Mouse (Mus musculus): ENCODE data around the gene Rundc1. TPM values are rescaled to one million over a fixed set of nuclear protein-coding genes. Genes with fewer than 3 reads are reported as not detected.
"Not testable (repeated sequence)": the region's sequence is repeated elsewhere in the genome, so short reads cannot be mapped to it uniquely, and the experiment has no call there.

Rundc1 gene
- 19.6 and 20.9 TPM in 2 replicates for total RNA-seq (2021)
- long read RNA-seq, experiment 1, transcript Rundc1-201 (5 exons, 3,223 nt): major isoform, 37 of 49 reads
- long read RNA-seq, experiment 1, partial matches to known transcripts: 2 of 49 reads
- long read RNA-seq, experiment 1, other reads (novel, unspliced or antisense): 10 of 49 reads
- long read RNA-seq, experiment 2, transcript Rundc1-201 (5 exons, 3,223 nt): major isoform, 27 of 35 reads
- long read RNA-seq, experiment 2, partial matches to known transcripts: 0 of 35 reads
- long read RNA-seq, experiment 2, other reads (novel, unspliced or antisense): 8 of 35 reads

- DNase-seq: peak; percentile 100
Observed at GRCm38 (mm10) chr11:101424925-101425813, at the start of gene Rundc1, which contains the start of gene Ptges3l. TSS of gene Rundc1 (plus strand) at chr11:101425085. TSS of gene Ptges3l (minus strand) at chr11:101425333.

- DNase-seq: not testable (repeated sequence)
Observed at GRCm38 (mm10) chr11:101378196-101378595, 46.7 kb upstream of the Rundc1 start.

- peak; percentile 57 for DNase-seq
Observed at GRCm38 (mm10) chr11:101378926-101379325, 46.0 kb upstream of the Rundc1 start.

GRCm38 (mm10) chr11:101381817-101382216, 43.1 kb upstream of the Rundc1 start:
- DNase-seq: no peak

- DNase-seq: peak; percentile 89
Observed at GRCm38 (mm10) chr11:101395110-101395509, 29.8 kb upstream of the Rundc1 start.

GRCm38 (mm10) chr11:101415306-101415705, 9.6 kb upstream of the Rundc1 start:
- no peak for DNase-seq

GRCm38 (mm10) chr11:101416433-101417100, 8.3 kb upstream of the Rundc1 start:
- DNase-seq: peak; percentile 36

- DNase-seq: peak; percentile 94
Observed at GRCm38 (mm10) chr11:101417101-101417855, 7.6 kb upstream of the Rundc1 start, which contains the start of gene Aarsd1. TSS of gene Aarsd1 (minus strand) at chr11:101417615.

- no peak for DNase-seq
Observed at GRCm38 (mm10) chr11:101418991-101419390, 5.9 kb upstream of the Rundc1 start.

- DNase-seq: no peak
Observed at GRCm38 (mm10) chr11:101419610-101420009, 5.3 kb upstream of the Rundc1 start.

- no peak for DNase-seq
Observed at GRCm38 (mm10) chr11:101420148-101420547, 4.7 kb upstream of the Rundc1 start.

GRCm38 (mm10) chr11:101424105-101424851, 607 bp upstream of the Rundc1 start, which contains the start of gene Gm27029:
TSS of gene Gm27029 (minus strand) at chr11:101424796.
- DNase-seq: peak; percentile 33

GRCm38 (mm10) chr11:101426165-101426564, 1.3 kb downstream of the Rundc1 start:
- no peak for DNase-seq

GRCm38 (mm10) chr11:101431327-101431726, 6.4 kb downstream of the Rundc1 start:
- DNase-seq: peak; percentile 45

- DNase-seq: peak; percentile 42
Observed at GRCm38 (mm10) chr11:101433396-101433795, 8.5 kb downstream of the Rundc1 start.

- no peak for DNase-seq
Observed at GRCm38 (mm10) chr11:101435831-101436230, 10.9 kb downstream of the Rundc1 start.

GRCm38 (mm10) chr11:101436916-101437315, 12.0 kb downstream of the Rundc1 start:
- DNase-seq: no peak

- not testable (repeated sequence) for DNase-seq
Observed at GRCm38 (mm10) chr11:101438006-101438405, 13.1 kb downstream of the Rundc1 start.

- not testable (repeated sequence) for DNase-seq
Observed at GRCm38 (mm10) chr11:101441450-101442126, 16.7 kb downstream of the Rundc1 start.

- peak; percentile 98 for DNase-seq
Observed at GRCm38 (mm10) chr11:101442127-101442693, 17.3 kb downstream of the Rundc1 start, which contains the start of gene Rpl27. TSS of gene Rpl27 (plus strand) at chr11:101442298.

Data from adrenal gland, postnatal 14 days (tissue).